Mouse (Mus musculus): Measurements from ENCODE around the gene Abca1.

Abca1 gene

DNA sequence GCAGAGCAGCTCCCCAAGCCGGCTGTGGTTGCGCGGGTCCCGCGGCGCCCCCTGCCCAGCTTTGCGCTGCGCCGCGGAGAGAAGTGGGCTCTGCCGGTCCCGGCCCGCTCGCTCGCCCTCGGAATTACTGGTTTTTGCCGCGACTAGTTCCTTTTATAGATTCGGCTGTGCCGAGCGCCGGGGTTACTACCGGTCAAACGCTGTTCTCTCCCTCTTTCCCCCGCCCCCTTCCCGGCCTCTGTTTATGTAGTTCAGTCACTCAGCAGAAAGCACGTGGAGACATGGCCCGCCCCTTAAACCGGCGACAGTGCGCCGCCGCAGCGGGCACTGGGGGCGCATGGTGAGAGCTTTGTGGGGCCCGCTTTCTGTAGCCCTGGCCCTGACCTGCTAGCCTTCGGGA, at the start of gene Abca1:
Abca1 (minus strand) TSS at position 129 of the 400 bp plus-strand sequence.
- DNase-seq (ENCODE audit: low read depth, low spot score) = peak; percentile 70

GRCm38 (mm10) chr4:53204482-53204881, 44.8 kb upstream of the Abca1 start:
- DNase-seq (ENCODE audit: low read depth, low spot score) = no peak

- DNase-seq (ENCODE audit: low read depth, low spot score) = no peak
Measured at GRCm38 (mm10) chr4:53203595-53204400, 44.1 kb upstream of the Abca1 start.

DNA sequence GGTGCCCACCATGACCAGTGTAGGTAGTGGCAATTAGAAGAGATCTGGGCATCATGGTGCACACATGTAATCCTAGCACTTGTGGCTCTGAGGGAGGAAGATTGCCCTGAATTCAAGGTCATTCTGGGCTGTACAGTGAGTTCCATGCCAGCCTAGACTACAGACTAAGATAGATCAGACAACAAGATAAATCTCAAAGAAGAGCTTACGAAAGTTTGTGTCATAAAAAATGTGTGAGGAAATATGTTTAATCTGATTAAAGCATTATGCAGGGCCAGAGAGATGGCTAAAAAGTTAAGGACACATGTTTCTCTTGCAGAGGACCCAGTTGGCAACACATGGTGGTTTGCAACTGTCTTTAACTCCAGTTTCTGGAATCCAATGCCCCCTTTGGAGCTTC, 40.6 kb upstream of the Abca1 start:
- DNase-seq (ENCODE audit: low read depth, low spot score) = no peak

GRCm38 (mm10) chr4:53197842-53198241, 38.1 kb upstream of the Abca1 start:
- DNase-seq (ENCODE audit: low read depth, low spot score) = no peak

DNA sequence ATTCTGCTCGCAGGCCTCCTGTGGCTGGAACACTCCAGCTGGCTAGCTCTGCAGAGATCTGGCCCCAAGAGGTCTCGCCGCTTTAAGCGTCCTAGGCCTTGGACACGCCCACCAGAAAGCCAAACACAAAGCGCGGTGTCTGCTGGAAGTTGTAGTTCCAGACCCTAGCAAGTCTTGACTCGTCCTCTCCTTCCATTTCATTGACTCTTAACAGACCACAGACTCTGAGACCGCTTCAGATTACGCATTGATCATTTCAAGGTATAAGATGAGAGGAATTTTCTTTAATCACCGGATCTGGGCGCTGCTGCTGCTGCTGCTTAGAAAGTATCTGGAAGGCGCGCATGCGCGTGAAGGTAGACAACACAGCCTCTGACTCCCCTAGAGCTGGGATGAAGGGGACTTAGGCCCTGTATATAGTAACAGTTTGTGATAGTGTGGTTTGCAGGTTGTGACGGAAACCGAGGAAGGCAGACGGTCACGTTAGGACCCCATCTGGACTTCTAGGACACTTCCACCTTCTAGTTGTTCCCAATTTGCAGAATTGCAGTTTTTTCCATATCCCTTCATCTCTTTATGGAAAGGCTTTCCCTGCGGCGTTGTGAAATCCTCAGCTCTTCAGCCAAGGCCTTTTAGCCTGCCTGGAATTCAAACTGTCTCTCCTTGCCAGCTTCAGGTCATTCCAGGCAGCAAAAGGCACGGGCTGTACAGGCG, 36.5 kb upstream of the Abca1 start:
- peak; percentile 89 for DNase-seq (ENCODE audit: low read depth, low spot score)

DNA sequence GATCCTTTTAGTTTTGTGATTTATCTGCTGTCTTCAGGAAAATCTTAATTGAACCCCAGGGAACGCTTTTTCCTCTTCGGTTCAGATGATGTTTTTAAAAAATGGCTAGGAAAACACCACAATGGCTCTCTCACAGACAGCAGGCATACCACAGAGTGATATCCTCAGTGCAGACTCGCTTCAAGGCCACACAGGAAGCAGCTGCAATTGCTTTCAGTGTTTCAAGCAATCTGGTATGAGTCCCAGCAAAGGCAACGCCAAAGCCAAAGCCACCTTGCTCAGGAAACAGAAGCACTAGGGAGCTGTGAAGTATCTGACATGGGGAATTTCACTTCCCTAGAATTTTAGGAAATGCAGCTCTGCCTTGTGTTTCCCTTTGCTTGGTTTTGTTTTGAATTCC, 27.4 kb upstream of the Abca1 start:
- no peak for DNase-seq (ENCODE audit: low read depth, low spot score)

DNA sequence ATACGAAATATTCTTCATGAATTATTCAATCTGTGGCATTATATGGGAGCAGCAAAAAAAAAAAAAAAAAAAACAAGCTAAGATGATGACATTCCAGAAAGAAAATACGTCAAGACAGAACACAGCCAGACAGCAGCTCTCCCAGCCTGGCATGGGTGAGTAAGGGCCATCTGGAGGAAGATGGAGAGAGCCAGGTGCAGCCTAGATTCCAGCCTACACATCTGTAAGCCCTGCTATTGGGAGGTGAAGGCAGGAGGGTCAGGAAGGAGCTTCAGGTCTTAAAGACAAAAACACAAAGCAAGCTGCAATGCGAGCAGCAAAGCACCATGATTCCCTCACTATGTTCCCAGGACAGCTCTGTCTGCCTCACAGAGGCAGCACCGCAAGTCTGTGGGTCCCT, 26.9 kb upstream of the Abca1 start:
- no peak for DNase-seq (ENCODE audit: low read depth, low spot score)

DNA sequence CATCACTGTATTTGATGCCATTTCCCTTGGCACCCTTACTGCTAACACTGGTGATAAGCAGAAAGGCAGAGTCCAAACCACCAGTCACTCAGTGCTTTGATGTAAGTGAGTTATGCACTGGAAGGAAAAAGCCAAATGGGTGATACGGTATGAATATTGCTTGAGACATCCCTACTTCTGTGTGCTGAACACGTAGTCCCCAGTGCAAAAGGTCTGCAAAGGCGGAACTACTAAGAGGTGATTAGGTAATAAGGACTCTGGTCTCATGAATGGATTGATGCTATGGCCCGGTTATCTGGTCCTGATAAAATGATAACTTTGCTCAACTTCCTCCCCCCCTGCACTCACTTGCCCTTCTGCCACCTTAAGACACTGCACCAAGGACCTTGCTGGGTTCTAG, 26.4 kb upstream of the Abca1 start:
- DNase-seq (ENCODE audit: low read depth, low spot score) = no peak

GRCm38 (mm10) chr4:53181479-53181878, 21.8 kb upstream of the Abca1 start:
- peak; percentile 46 for DNase-seq (ENCODE audit: low read depth, low spot score)

- DNase-seq (ENCODE audit: low read depth, low spot score) = no peak
Measured at GRCm38 (mm10) chr4:53179308-53179820, 19.7 kb upstream of the Abca1 start.

- DNase-seq (ENCODE audit: low read depth, low spot score) = no peak
Measured at GRCm38 (mm10) chr4:53178489-53178888, 18.8 kb upstream of the Abca1 start.

- DNase-seq (ENCODE audit: low read depth, low spot score) = no peak
Measured at GRCm38 (mm10) chr4:53177696-53178095, 18.0 kb upstream of the Abca1 start.

GRCm38 (mm10) chr4:53174906-53175305, 15.2 kb upstream of the Abca1 start:
- no peak for DNase-seq (ENCODE audit: low read depth, low spot score)

DNA sequence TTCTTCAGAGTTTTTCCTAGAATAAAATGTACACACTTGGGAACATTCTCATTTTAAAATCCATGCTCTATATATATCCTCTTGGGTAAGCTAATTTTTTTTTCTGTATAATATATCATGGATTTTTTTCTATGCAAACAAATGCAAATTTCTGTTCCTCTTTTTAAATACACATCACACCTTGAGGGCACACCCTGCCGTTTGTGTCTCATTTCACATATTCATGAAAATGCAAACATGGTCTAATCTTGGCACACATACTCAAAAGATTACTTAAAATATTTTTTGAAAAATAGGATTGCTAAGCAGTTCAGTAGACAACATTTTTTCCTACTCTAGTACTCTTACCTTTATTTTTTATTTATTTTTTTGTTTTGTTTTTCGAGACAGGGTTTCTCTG, 10.7 kb upstream of the Abca1 start:
- DNase-seq (ENCODE audit: low read depth, low spot score) = no peak

- no peak for DNase-seq (ENCODE audit: low read depth, low spot score)
Measured at GRCm38 (mm10) chr4:53165231-53165630, 5.5 kb upstream of the Abca1 start.

DNA sequence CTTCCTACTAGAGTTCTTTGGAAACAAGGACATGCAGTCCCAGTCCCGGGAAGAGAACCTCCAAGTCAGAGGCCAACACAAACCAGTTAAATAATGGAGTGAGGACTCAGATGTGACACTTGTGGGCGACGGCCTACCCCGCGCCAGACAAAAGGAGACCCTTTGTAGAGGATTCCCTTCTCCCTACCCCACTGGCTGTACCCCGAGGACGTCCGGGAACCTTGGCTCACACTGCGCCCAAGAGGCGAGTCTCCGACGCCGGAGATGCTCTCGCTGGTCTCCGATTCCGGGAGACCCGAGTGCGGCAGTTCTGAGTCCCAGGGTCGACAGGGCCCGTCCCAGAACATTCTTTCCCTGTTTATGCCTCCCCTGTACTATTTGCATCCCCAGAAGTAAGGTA, 519 bp downstream of the Abca1 start:
- peak; percentile 2 for DNase-seq (ENCODE audit: low read depth, low spot score)

GRCm38 (mm10) chr4:53158634-53159033, 1.1 kb downstream of the Abca1 start:
- peak; percentile 4 for DNase-seq (ENCODE audit: low read depth, low spot score)

- no peak for DNase-seq (ENCODE audit: low read depth, low spot score)
Measured at GRCm38 (mm10) chr4:53155471-53155870, 4.2 kb downstream of the Abca1 start.

GRCm38 (mm10) chr4:53153711-53154110, 6.0 kb downstream of the Abca1 start:
- no peak for DNase-seq (ENCODE audit: low read depth, low spot score)

- DNase-seq (ENCODE audit: low read depth, low spot score) = no peak
Measured at GRCm38 (mm10) chr4:53153061-53153460, 6.6 kb downstream of the Abca1 start.

DNA sequence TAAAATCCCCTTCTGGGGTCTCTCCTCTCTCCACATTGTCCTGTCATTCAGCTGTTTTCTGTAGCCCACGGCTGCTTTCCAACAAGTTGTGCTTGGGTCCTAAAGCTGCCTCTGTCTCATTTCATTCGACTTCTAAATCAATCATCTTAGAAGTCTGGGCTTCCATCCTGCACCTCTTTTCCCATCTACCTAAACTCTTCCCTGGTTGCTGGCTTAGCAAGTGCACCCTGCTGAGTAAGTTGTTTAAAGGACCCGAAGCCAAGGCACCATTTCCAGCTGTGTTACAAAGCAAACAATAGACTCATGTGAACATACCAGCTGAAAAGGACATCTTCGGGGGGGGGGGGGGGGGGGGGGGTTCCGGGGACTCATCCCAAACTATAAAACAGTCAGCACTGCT, 7.0 kb downstream of the Abca1 start:
- DNase-seq (ENCODE audit: low read depth, low spot score) = no peak

GRCm38 (mm10) chr4:53150516-53150915, 9.2 kb downstream of the Abca1 start:
- no peak for DNase-seq (ENCODE audit: low read depth, low spot score)
